Mouse (Mus musculus): ENCODE measurements at regions not wholly inside any gene's neighbourhood (a gene's known extent, or its start where the extent isn't known, plus 50 kb on each side); places are given as distances from the start of the nearest gene placed in this dataset.

GRCm38 (mm10) chr15:63310426-63310825 is 534.6 kb downstream of the Gsdmc2 start:
- no peaks in the 10 kb centered on the region for H3K9me3 ChIP-seq (ENCODE audit: control insufficient read depth, insufficient read depth, low read depth, low read length)
- H3K4me3 ChIP-seq (ENCODE audit: insufficient read depth in 1 of 2, low read depth in 1 of 2, low read length in 2 of 2, poor library complexity in 1 of 2, severe bottlenecking in 1 of 2), result no peak overlapping the region
- no peak overlapping the region for H3K27ac ChIP-seq (ENCODE audit: insufficient read depth, low read depth, low read length, poor library complexity, severe bottlenecking)
- no peaks in the 10 kb centered on the region for H3K36me3 ChIP-seq (ENCODE audit: control insufficient read depth, insufficient read depth, low read length, poor library complexity, severe bottlenecking)
- no peaks in the 10 kb centered on the region for H3K4me1 ChIP-seq (ENCODE audit: control insufficient read depth in 2 of 2, insufficient read depth in 2 of 2, low read length in 2 of 2, poor library complexity in 1 of 2)
- H3K9ac ChIP-seq (ENCODE audit: insufficient read depth, low read depth, low read length, poor library complexity, severe bottlenecking), result no peak overlapping the region
- in situ Hi-C loops (cut with MboI; ENCODE audit: low sequenced_read_pairs in 2 of 2, unreplicated experiment in 2 of 2), result no loop called here
- DNase-seq (ENCODE audit: low read depth, low spot score), result no peak
- TF ChIP-seq ZNF384 (IDR thresholded peaks at IDR 0.05; ENCODE audit: low read depth, low read length), result no peak
- TF ChIP-seq MAFK (IDR thresholded peaks at IDR 0.05; ENCODE audit: insufficient read depth, low read depth, low read length), result no peak
- no peak for TF ChIP-seq HCFC1 (IDR thresholded peaks at IDR 0.05; ENCODE audit: borderline replicate concordance, insufficient read depth, low read length)
- no peak for TF ChIP-seq CHD2 (IDR thresholded peaks at IDR 0.05; ENCODE audit: low read depth, low read length)
- no peak for TF ChIP-seq ZC3H11A (IDR thresholded peaks at IDR 0.05; ENCODE audit: borderline replicate concordance, low read depth, low read length)

GRCm38 (mm10) chr15:63299311-63299710 is 545.7 kb downstream of the Gsdmc2 start:
- in situ Hi-C loops (cut with MboI; ENCODE audit: low sequenced_read_pairs in 2 of 2, unreplicated experiment in 2 of 2), result no loop called here
- no peaks in the 10 kb centered on the region for H3K36me3 ChIP-seq (ENCODE audit: control insufficient read depth, insufficient read depth, low read length, poor library complexity, severe bottlenecking)
- TF ChIP-seq HCFC1 (IDR thresholded peaks at IDR 0.05; ENCODE audit: borderline replicate concordance, insufficient read depth, low read length) (no peak), ZC3H11A (IDR thresholded peaks at IDR 0.05; ENCODE audit: borderline replicate concordance, low read depth, low read length) (no peak), ZNF384 (IDR thresholded peaks at IDR 0.05; ENCODE audit: low read depth, low read length) (no peak), CHD2 (IDR thresholded peaks at IDR 0.05; ENCODE audit: low read depth, low read length) (no peak), MAFK (IDR thresholded peaks at IDR 0.05; ENCODE audit: insufficient read depth, low read depth, low read length) (no peak)
- no peak for DNase-seq (ENCODE audit: low read depth, low spot score)
- no peak overlapping the region for H3K4me3 ChIP-seq (ENCODE audit: insufficient read depth in 1 of 2, low read depth in 1 of 2, low read length in 2 of 2, poor library complexity in 1 of 2, severe bottlenecking in 1 of 2)
- H3K4me1 ChIP-seq (ENCODE audit: control insufficient read depth in 2 of 2, insufficient read depth in 2 of 2, low read length in 2 of 2, poor library complexity in 1 of 2), result no peaks in the 10 kb centered on the region
- no peaks in the 10 kb centered on the region for H3K9me3 ChIP-seq (ENCODE audit: control insufficient read depth, insufficient read depth, low read depth, low read length)
- no peak overlapping the region for H3K9ac ChIP-seq (ENCODE audit: insufficient read depth, low read depth, low read length, poor library complexity, severe bottlenecking)
- no peak overlapping the region for H3K27ac ChIP-seq (ENCODE audit: insufficient read depth, low read depth, low read length, poor library complexity, severe bottlenecking)

GRCm38 (mm10) chr15:63288534-63288933 is 556.4 kb downstream of the Gsdmc2 start:
- TF ChIP-seq ZNF384 (IDR thresholded peaks at IDR 0.05; ENCODE audit: low read depth, low read length), result no peak
- TF ChIP-seq MAFK (IDR thresholded peaks at IDR 0.05; ENCODE audit: insufficient read depth, low read depth, low read length), result no peak
- H3K27ac ChIP-seq (ENCODE audit: insufficient read depth, low read depth, low read length, poor library complexity, severe bottlenecking), result no peak overlapping the region
- in situ Hi-C loops (cut with MboI; ENCODE audit: low sequenced_read_pairs in 2 of 2, unreplicated experiment in 2 of 2), result no loop called here
- no peak overlapping the region for H3K9ac ChIP-seq (ENCODE audit: insufficient read depth, low read depth, low read length, poor library complexity, severe bottlenecking)
- DNase-seq (ENCODE audit: low read depth, low spot score), result no peak
- H3K9me3 ChIP-seq (ENCODE audit: control insufficient read depth, insufficient read depth, low read depth, low read length), result no peaks in the 10 kb centered on the region
- no peak overlapping the region for H3K4me3 ChIP-seq (ENCODE audit: insufficient read depth in 1 of 2, low read depth in 1 of 2, low read length in 2 of 2, poor library complexity in 1 of 2, severe bottlenecking in 1 of 2)
- H3K36me3 ChIP-seq (ENCODE audit: control insufficient read depth, insufficient read depth, low read length, poor library complexity, severe bottlenecking), result no peaks in the 10 kb centered on the region
- no peaks in the 10 kb centered on the region for H3K4me1 ChIP-seq (ENCODE audit: control insufficient read depth in 2 of 2, insufficient read depth in 2 of 2, low read length in 2 of 2, poor library complexity in 1 of 2)

- no peak for DNase-seq (ENCODE audit: low read depth, low spot score)
- Histone ChIP-seq H3K36me3 (ENCODE audit: control insufficient read depth, insufficient read depth, low read length, poor library complexity, severe bottlenecking) (no peaks in the 10 kb centered on the region), H3K4me3 (ENCODE audit: insufficient read depth in 1 of 2, low read depth in 1 of 2, low read length in 2 of 2, poor library complexity in 1 of 2, severe bottlenecking in 1 of 2) (no peak overlapping the region), H3K9ac (ENCODE audit: insufficient read depth, low read depth, low read length, poor library complexity, severe bottlenecking) (no peak overlapping the region), H3K9me3 (ENCODE audit: control insufficient read depth, insufficient read depth, low read depth, low read length) (no peaks in the 10 kb centered on the region), H3K4me1 (ENCODE audit: control insufficient read depth in 2 of 2, insufficient read depth in 2 of 2, low read length in 2 of 2, poor library complexity in 1 of 2) (no peaks in the 10 kb centered on the region), H3K27ac (ENCODE audit: insufficient read depth, low read depth, low read length, poor library complexity, severe bottlenecking) (no peak overlapping the region)
- TF ChIP-seq ZC3H11A (IDR thresholded peaks at IDR 0.05; ENCODE audit: borderline replicate concordance, low read depth, low read length), result no peak
- in situ Hi-C loops (cut with MboI; ENCODE audit: low sequenced_read_pairs in 2 of 2, unreplicated experiment in 2 of 2), result no loop called here
These were observed 559.0 kb downstream of the Gsdmc2 start for GRCm38 (mm10) chr15:63286026-63286425.

- DNase-seq (ENCODE audit: low read depth, low spot score), result no peak
- TF ChIP-seq ZNF384 (IDR thresholded peaks at IDR 0.05; ENCODE audit: low read depth, low read length) (no peak), ZC3H11A (IDR thresholded peaks at IDR 0.05; ENCODE audit: borderline replicate concordance, low read depth, low read length) (no peak)
- no peaks in the 10 kb centered on the region for H3K36me3 ChIP-seq (ENCODE audit: control insufficient read depth, insufficient read depth, low read length, poor library complexity, severe bottlenecking)
- no peaks in the 10 kb centered on the region for H3K4me1 ChIP-seq (ENCODE audit: control insufficient read depth in 2 of 2, insufficient read depth in 2 of 2, low read length in 2 of 2, poor library complexity in 1 of 2)
- no peak overlapping the region for H3K4me3 ChIP-seq (ENCODE audit: insufficient read depth in 1 of 2, low read depth in 1 of 2, low read length in 2 of 2, poor library complexity in 1 of 2, severe bottlenecking in 1 of 2)
- no peak overlapping the region for H3K9ac ChIP-seq (ENCODE audit: insufficient read depth, low read depth, low read length, poor library complexity, severe bottlenecking)
- no peaks in the 10 kb centered on the region for H3K9me3 ChIP-seq (ENCODE audit: control insufficient read depth, insufficient read depth, low read depth, low read length)
- in situ Hi-C loops (cut with MboI; ENCODE audit: low sequenced_read_pairs in 2 of 2, unreplicated experiment in 2 of 2), result no loop called here
- H3K27ac ChIP-seq (ENCODE audit: insufficient read depth, low read depth, low read length, poor library complexity, severe bottlenecking), result no peak overlapping the region
These were observed 574.6 kb downstream of the Gsdmc2 start for GRCm38 (mm10) chr15:63270381-63270780.

Data from ES-E14 (cell line).